Mouse (Mus musculus): ENCODE results near the gene Srebf2.
"Not testable (repeated sequence)": the region's sequence is repeated elsewhere in the genome, so short reads cannot be mapped to it uniquely, and the experiment has no call there.

Gene Srebf2

DNA sequence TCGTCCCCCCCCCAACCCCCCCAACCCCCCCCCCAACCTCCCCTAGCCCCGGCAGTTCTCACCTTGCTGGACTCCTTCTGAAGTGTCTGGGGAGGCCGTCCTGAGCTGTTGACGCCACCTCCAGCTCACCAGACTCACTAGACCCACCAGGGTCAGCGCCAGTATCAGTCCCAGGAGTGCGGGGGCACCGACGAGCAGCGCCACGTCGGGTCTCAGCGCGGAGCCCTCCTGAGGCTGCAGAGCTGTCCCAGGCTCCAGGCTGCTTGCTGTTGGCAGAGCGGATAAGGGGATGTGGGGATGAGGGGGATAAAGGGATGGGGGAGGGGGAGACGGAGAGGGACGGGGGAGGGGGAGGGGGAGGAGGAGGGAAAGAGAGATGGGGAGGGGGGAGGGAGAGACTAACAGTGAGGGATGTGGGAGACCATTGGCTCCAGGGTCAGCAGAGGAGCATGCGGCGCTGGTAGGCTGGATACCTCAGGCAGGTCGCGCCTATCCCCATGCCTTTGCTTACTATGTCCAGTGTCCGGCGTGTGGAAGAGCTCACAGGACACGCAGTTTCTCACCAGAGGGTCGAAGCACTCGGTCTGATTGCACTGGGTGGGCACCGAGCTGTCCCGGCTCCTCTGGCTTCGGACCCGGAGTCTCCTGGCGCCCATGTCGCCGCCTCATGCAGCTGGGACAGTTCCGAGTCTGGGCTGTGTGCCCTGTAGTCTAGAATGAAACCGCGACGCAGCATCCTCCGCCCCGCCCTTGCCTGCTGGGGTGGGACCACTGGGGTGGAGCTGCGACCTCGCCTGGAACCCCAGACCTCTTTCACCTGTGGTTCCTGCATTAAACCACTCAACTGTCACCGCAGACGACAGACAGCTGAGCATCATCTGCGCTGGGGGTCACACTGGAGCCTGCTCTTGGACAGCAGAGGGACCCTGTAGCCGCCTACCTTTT lies 76.9 kb downstream of the Srebf2 start, which contains the start of gene Tnfrsf13c:
Tnfrsf13c (minus strand) TSS at position 713 of the 945 bp plus-strand sequence.
- DNase-seq (ENCODE audit: low read depth, low spot score): no peak

DNA sequence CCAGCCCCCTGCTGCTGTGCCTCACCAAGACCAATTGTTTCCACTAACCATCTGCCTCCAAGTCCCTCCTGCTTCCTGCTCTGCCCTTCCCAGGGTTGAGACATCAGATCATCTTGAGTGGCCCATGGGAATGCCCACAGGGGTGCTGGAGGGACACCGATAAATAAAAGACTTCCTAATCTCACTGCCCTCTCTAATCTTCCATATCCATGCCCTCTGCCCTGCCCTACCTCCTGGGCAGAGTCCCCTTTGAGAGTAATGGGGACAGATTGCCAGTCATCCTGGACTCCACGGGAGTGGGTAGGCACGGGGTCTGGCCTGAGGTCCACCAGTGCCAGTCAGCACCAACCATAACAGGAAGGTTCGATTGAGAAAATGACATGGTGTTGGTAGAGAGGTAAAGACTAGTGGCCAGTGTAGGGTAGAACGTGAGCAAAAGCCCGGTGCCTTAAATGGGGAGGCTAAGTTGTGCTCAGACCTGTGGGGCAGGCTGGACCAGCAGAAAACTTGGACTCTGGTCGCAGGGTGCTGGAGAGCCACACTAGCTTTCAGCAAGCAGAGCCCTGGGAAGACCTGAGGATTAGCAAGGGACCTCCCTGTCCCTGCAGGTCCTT lies 77.7 kb downstream of the Srebf2 start:
- DNase-seq (ENCODE audit: low read depth, low spot score): no peak

DNA sequence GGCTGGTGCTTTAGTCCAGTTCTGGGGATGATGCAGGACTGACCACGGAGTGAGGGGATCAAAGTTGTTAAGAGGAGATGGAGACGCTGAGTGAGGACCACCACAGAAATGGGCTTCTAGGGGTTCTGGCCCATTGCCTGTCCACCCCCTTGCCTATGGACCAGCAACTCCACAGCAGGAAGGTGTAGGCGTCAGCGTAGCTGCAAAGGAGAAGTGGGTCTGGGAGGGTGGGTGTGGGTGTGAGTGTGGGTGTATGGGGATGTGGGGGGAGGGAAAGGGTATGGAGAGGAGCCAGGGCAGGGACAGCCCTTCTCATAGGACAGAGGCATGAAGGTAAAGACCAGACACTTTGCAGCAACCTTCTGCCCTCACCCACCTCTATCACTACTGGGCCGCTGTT lies 78.8 kb downstream of the Srebf2 start:
- no peak for DNase-seq (ENCODE audit: low read depth, low spot score)

DNA sequence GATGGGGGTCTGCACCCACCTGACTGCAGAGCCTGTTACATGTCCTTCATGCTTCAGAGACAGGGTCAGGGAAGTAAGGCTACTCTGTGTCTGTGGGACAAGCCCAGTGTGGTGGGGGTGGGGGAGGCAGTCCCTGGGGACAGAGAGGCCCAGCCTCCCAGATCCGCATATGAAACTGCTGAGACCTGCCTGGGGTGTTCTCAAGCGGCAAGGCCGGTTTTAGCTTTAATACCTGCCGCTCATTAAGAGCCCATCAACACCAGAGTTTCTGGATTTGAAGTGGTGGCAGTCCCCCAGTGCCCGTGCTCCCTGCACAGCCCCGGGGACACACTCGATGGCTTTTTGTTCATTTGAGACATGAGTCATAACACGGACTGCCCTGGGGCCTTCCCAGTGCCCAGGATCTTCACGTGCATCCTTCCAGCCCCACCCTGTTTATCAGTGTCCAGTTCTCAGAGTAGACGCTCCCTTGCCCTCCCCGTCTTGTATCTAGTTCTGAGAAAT lies 82.6 kb downstream of the Srebf2 start:
- DNase-seq (ENCODE audit: low read depth, low spot score): no peak

DNA sequence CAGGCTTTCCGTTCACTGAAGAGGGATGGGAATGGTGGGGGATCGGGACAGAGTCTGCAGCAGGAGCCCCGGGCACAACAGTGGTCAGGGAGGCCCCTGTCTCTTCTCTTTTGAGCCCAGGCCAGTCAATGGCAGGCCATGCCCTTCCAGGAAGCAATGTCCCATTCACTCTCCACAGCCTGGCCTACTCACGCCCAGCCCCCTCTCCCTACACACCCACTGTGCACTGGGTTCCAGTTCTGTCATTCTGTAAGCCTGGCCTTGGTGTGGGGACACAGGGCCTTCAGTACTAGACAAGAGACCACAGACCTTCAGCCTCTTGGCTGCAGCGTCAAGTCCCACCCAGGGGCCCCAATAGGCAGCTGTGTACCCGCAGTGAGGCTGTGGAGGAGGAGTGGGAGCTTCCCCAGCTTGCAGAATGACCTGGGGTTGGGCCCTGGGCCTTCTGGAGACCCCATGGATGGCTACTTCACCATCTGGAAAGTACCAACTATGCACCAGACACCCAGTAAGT lies 83.2 kb downstream of the Srebf2 start:
- DNase-seq (ENCODE audit: low read depth, low spot score): no peak

DNA sequence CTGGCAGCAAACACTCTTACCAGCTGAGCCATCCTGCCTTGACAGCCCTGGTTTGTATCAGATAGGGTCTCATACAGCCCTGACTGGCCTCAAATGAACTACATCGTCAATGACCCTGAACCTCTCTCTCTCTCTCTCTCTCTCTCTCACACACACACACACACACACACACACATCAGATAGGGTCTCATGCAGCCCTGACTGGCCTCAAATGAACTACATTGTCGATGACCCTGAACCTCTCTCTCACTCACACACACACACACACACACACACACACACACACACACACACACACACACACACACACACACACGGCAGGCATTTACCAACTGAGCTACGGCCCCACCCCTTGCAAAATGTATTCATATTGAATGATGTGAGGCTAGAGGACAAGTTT lies 84.1 kb downstream of the Srebf2 start:
- no peak for DNase-seq (ENCODE audit: low read depth, low spot score)

DNA sequence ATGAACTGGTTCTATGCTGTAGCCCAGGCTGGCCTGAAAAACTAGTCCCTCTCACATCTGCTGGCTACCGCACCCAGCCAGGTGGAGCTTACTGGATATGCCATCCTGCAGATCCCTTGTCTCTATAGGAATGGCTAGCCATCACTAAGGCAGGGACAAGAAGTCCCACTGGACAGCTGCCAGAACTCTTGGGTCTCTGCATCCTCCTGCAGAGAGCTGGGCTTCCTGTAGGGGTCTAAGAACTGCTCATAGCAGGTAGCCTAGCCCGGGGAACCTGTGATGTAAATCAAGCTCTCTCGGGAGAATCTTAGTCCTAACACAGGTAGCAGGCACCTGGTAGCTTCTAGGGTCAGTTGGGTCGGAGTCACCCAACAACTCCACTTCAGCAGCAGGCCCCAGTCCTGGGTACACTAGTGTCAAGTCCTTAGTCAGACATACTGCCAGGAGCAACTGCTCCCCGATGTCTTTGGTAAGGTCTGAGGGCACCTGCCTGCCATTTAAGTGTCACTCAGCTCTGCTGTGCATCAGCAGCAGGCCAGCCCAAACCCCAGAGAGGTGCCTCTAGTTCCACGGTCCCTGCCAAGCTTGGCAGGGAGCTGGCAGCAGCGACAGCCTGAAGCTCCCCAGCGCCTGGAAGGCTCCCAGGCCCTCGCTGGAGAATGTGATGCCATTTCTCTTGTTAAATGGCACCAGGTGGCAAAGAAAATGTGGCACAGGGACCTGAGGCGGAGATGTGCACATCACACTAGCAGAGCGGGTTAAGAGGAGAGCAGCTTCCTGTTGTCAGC lies 84.8 kb downstream of the Srebf2 start:
- no peak for DNase-seq (ENCODE audit: low read depth, low spot score)

DNA sequence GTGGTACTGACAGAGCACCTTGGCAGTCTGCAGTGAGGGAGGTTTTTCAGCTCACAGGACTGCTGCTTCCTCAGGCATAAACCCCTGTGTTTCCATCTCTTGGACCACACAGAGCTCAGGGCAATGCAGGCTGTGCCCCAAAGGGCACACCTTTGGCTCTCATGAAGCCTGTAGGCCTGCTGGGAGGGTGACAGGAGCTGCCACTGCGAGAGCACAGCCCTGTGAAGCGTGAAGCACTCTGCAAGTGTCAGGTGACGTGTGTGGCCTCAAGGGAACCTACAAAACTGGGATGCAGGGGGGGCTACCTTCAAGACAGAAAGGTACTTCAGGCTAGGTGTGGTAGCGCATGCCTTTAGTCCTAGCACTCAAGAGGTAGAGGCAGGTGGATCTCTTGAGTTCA lies 85.7 kb downstream of the Srebf2 start:
- DNase-seq (ENCODE audit: low read depth, low spot score): no peak

DNA sequence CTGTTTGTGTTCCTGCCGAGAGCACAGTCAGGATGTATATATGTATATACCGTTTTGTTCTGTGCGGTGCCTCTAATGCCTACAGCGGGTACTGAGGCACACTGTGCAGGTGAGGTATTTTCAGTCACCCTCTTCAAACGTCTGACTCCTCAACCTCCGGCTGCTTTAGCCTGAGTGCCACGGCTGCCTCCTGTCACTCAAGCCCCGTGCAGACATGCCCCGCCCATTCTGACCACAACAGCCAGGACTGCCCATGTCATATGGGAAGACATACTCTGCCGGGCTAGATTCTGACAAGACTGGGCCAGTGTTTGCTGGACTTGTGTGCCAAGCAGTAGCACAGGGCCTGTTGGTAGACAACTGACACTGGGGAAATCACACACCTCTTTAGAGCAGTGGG lies 88.7 kb downstream of the Srebf2 start:
- DNase-seq (ENCODE audit: low read depth, low spot score): no peak

DNA sequence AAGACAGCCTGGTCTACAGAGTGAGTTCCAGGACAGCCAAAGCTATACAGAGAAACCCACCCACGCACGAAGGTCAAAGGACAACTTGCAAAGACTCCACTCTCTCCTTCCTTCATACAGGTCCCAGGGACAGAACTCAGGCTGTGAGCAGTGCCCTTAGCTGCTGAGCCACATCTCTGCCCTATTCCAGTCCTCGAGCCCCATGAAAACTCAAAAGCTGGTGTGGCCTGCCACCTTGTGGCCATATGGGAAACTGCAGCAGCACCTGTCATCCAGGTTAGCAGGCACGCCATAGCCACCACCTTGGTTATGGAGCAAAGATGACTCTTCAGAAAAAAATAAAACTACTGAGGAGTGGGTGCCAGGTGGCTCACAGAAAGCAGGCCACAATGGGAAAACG lies 89.6 kb downstream of the Srebf2 start:
- DNase-seq (ENCODE audit: low read depth, low spot score): peak; percentile 57

DNA sequence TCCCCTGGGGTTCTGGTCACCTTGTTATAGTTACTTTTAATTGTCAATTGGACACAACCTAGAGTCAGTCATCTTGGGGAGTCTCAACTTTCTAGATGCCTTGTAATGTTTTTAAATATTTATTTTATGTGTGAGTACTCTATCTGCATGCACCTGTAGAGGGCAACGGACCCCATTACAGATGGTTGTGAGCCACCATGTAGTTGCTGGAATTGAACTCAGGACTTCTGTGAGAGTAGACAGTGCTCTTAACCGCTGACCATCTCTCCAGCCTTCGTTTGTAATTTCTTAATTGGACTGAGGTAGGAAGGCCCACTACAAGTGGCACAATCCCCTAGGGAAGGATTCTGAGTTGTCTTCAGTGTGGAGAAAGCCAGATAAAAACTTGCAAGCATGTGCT lies 96.3 kb downstream of the Srebf2 start:
- DNase-seq (ENCODE audit: low read depth, low spot score): no peak

DNA sequence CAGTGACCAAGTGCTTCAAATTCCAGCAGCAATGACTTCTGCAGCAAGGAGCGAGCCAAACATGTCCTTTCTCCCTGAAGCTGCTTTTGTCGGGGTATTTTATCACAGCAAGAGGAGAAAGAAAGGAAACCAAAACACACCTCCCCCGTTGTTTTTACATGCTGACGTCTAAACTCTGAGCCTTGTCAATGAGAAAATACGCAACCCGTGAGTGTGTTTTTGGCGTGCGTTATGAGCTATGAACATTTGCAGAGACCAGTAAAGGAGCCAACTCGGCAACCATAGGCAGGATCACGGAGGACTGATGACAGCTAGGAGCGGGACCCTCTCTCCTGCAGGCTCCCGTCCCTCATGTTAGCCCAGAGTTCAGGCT lies 96.7 kb downstream of the Srebf2 start:
- DNase-seq (ENCODE audit: low read depth, low spot score): no peak

DNA sequence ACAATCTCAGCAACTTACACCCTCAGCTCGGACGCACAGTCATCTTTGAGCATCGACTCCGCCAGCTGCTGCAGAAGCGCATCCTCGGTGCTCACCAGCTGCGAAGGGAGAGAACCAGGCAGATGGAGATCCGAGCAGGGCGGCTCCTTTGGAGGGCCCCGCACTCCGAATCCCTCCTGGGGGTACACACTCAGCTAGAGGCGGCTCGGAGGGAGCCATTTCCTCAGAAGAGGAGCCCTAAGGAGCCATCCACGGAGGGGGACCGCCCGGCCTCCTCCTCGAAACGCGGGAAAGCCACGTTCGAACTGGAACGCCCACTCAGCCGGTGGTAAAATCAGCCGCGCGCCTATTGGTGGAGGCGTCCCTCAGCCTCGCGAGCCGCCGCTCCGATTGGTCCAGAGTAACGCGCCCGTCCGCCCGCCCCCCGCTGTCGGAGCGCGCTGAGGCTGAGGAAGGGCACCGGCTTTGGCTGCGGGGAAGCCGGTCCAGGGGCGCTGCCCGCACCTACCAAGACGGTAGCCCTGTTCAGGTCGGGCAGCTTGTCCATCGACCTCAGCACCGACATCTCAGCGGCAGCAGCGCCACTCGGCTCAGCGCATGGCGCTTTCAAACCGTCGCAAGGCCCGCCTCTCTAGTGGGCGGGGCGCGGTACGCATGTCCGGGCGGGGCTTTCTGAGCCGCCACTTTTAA lies 97.3 kb downstream of the Srebf2 start, which contains the start of gene Cenpm:
Cenpm (minus strand) TSS at position 634 of the 690 bp plus-strand sequence.
- DNase-seq (ENCODE audit: low read depth, low spot score): peak; percentile 68

DNA sequence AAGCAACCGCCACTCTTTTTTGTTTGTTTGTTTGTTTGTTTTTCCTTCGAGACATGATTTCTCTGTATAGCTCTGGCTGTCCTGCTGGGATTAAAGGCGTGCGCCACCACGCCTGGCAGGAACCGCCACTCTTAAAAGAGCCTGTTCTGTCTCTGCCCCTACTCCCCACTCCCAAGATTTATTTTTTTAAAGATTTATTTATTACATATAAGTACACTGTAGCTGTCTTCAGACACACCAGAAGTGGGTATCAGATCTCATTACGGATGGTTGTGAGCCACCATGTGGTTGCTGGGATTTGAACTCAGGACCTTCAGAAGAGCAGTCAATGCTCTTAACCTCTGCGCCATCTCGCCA lies 97.8 kb downstream of the Srebf2 start:
- DNase-seq (ENCODE audit: low read depth, low spot score): not testable (repeated sequence)

DNA sequence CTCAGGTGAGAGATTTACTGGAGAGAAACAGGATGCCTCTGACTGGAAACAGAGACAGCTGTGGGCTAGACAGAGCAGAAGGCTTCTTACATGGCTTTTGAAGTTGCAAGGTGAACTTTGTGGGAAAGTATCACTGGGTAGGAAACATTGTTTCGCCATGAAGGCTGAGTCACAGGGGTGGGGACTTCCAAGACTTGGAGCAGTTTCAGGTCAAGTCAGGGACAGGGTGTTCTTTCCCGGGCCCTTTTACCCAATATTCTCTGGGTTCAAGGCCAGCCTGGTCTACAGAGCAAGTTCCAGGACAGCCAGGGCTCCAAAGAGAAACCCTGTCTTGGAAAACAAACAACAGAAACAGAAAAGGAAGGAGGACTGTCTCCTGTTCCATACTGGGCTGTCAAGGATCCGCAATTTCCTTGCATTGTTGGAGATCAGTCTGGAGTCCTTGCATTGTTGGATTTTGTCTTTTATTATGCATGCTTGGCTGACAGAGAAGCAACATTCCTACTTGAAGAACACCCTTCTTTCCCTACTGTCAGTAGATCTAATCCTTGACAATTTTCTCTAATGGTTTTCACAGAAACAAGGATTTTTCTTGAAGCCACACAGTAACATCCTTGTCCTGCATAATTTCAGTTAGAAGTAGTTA lies 100.3 kb downstream of the Srebf2 start:
- no peak for DNase-seq (ENCODE audit: low read depth, low spot score)

DNA sequence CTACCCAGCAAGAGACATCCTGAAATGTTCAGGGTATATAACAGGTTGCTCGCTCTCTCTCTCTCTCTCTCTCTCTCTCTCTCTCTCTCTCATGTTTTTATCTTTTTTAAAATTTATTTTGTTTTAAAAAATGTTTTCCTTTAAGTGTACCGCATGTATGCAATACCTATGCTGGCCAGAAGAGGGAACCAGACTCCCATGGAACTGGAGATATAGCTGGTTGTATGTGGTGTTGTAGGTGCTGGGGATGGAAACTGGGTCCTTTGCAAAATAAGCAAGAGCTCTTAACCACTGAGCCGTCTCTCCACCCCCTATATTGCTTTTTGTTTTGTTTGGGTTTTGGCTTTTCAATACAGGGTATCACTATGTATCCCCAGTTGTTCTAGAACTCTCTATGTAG lies 104.6 kb downstream of the Srebf2 start:
- no peak for DNase-seq (ENCODE audit: low read depth, low spot score)

DNA sequence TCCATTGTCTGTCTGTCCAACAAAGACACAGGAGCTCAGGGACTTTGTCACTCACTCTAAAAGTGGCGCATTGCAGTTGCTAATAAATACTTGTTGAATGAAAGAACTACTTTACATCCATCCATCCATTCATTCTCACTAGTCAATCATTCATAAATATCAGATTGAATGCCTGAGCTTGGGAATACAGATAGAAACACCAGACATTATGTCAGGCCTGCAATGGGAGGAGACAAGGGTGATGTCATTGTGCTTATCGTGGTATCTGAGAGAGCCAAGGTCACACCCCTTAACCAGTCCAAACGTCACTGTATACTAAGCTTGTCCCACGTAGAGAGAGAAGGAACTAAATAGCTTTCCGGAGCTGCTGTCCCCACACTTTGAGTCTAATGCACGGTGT lies 105.1 kb downstream of the Srebf2 start, which contains the start of gene 1500009C09Rik:
1500009C09Rik (plus strand) TSS at position 301 of the 400 bp plus-strand sequence.
- no peak for DNase-seq (ENCODE audit: low read depth, low spot score)
